Mouse (Mus musculus): Measurements from ENCODE around the gene Sh2d5.
A peak's percentile ranks its signal among the peaks of the same experiment; 100 is the strongest.

Sh2d5 gene

GRCm38 (mm10) chr4:138250088-138250960, at the start of gene Sh2d5, which contains the start of gene Kif17:
Sh2d5 (plus strand) TSS chr4:138250403.
Kif17 (plus strand) TSS chr4:138250435.
- DNase-seq = peak; percentile 77

GRCm38 (mm10) chr4:138200769-138201168, 49.4 kb upstream of the Sh2d5 start:
- no peak for DNase-seq

GRCm38 (mm10) chr4:138201696-138202095, 48.5 kb upstream of the Sh2d5 start:
- DNase-seq = no peak

DNA sequence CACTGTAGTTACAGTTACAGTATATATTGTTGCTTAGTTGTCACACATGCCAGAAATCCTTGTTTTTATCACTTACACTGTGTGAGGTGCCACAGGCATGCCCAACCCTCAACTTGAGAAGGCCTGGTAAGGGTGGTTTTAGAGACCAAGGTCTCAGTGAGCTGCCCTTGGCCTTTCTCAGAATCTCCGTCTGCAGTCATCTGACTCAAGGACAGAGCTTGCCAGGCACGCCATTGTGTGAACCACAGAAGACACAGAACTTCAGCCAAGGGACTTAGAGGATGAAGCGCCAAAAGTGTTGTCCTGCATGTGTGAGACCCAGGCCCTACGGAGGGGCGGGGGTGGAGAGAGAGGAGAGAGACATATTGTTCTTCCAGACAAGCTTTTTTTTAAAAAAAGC, 40.1 kb upstream of the Sh2d5 start:
- no peak for DNase-seq

GRCm38 (mm10) chr4:138213861-138214260, 36.3 kb upstream of the Sh2d5 start:
- no peak for DNase-seq

- no peak for DNase-seq
These were observed 34.5 kb upstream of the Sh2d5 start for GRCm38 (mm10) chr4:138215671-138216199.

DNA sequence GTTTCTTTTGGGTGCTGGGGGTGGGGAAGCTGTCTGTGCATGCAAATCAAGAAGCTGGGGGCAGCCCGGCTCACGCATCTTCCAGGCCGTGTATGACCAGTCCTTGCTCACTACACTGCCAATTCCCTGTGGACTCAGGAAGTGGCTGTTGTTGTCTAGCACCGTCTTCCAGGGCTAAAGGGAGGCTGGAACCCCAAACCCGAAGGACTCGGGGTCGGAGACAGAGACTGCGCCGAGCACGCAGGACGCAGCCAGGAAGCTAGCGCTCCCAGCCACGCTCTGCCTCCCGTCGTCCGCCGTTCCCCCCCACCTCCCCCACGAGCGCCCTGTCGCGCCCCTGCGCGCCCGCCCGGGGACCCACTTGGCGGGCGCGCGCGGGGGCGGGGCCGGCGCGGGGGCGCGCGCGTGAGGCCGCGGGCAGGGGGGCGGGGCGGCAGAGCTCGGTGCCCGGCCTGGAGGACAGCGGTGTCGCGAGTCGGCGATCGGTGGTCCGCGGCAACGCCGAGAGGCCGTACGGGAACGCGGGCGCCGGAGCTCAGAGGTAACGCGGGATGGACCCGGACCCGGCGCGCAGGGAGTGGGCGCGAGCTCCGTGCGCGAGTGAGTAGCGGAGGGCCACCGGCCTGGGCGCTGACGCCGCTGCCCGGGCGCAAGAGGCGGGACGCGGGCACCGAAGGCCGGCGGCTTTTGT, 33.9 kb upstream of the Sh2d5 start, which contains the start of gene Hp1bp3:
TSS of gene Hp1bp3 (plus strand) at position 97 of the 691 bp plus-strand sequence.
- peak; percentile 73 to 76 for DNase-seq

GRCm38 (mm10) chr4:138216891-138217392, 33.3 kb upstream of the Sh2d5 start:
- DNase-seq = peak; percentile 97 to 98

DNA sequence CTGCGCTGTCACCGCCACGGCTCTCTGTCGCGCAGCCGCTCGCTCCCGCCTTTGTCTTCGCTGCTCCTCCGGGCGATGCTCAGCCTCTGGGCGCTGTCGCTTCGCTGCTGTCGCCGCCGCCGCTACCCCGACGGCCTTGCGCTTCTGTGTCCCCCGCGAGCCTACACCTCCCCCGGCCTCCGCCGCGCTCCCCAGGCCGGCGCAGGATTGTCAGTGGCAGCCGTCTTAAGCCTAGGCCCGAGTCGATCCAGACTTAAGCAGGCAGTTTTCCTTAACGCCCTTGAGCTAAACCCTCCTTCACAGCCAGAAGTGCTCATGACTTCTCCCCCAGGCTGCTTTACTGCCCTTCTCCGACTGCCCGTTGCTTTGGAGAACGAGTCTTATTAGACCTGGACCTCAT, 32.8 kb upstream of the Sh2d5 start:
- peak; percentile 48 to 56 for DNase-seq

- peak in 1 of 2 experiments; percentile 5 for DNase-seq
These were observed 32.1 kb upstream of the Sh2d5 start for GRCm38 (mm10) chr4:138217951-138218685.

- no peak for DNase-seq
These were observed 30.9 kb upstream of the Sh2d5 start for GRCm38 (mm10) chr4:138219331-138219730.

- no peak for DNase-seq
These were observed 29.4 kb upstream of the Sh2d5 start for GRCm38 (mm10) chr4:138220761-138221160.

- DNase-seq = no peak
These were observed 28.8 kb upstream of the Sh2d5 start for GRCm38 (mm10) chr4:138221406-138221805.

DNA sequence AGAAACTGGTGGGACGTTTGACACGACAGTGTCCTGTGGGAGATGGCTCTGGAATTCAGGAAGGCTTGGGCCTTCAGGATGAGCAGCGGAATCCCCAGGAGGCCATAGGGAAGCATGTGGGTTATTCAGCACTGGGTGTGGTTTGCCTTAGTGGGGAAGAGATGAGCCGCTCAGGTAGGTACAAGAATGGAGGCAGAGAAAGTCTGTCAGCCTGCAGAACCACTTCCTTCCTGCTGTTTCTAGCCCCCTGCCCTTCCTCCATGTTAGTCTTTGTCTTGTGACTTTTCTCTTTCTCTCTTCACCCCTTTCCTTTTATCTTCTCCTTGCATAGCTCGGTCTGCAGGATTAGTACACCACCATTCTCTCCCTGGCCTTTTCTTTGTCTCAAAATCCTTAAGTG, 27.8 kb upstream of the Sh2d5 start:
- no peak for DNase-seq

GRCm38 (mm10) chr4:138223623-138224022, 26.6 kb upstream of the Sh2d5 start:
- no peak for DNase-seq

GRCm38 (mm10) chr4:138246756-138247665, 3.2 kb upstream of the Sh2d5 start:
- DNase-seq = no peak

GRCm38 (mm10) chr4:138251819-138252218, 1.6 kb downstream of the Sh2d5 start:
- peak; percentile 22 to 28 for DNase-seq

DNA sequence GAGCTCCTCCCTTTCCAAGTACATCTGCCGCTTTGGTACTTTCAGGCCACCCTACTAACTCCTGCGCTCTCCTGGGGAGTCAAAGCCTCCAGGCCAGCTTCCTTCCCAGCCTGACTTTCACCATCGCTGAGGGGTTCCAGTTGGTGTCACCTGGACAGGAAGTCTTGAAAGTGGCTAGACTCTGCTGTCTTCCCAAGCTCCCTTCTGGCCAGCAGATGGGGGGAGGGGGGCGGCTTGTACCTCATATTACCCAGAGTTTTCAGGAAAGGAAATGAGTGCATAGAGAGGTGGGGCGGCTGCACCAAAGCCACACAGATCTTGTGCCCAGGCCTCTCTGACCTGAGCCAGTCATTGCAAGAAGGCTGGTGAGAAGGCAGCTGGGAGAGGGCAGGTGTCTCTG, 2.0 kb downstream of the Sh2d5 start:
- DNase-seq = no peak

DNA sequence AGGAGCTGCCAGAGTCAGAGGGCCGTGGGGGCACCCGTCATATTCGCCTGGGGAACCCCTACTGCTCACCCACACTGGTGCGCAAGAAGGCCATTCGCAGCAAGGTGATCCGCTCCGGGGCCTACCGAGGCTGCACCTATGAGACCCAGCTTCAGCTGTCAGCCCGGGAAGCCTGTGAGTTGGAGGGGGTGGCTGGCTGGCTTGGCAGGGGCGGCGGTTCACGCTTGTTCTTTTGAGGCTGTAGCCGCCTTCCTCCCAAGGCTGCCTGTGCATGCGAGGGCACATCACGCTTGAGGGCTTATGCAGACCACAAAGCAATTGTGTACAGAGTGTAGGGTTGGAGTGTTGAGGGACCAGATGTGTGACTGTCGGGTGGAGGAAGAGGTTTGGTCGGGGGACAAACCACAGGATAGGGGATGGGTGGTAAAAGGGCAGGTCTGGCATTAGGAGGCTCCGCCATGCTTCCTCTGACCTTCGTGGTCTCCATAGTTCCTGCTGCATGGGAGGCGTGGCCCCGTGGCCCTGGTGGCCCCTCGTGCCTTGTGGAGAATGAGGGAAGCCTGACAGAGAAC, 7.0 kb downstream of the Sh2d5 start:
- DNase-seq = peak in 1 of 2 experiments; percentile 14

DNA sequence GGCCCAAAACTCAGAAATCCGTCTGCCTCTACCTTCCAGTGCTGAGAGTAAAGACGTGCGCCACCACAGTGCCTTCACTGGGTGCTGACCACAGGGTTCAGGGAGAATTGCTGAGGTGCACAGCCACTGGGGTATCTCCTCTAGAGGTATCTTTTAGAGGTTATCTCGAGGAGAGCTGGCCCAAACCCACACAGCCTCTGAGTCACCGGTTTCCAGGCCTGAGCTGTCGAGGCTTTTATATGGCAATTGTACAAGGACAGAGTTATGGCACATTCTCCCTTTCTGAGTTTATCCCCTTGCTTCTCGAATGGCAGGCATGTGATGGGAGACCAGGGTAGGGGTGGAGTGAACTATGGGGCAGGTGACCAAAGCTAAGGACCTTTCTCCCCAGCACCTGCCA, 8.5 kb downstream of the Sh2d5 start:
- no peak for DNase-seq

- DNase-seq = no peak
These were observed 9.3 kb downstream of the Sh2d5 start for GRCm38 (mm10) chr4:138259482-138259881.

Measured in B cell, adult 2 months (primary cell).